Mouse (Mus musculus): ENCODE results near the gene Rgs17. TPM values are rescaled to one million over a fixed set of nuclear protein-coding genes. Genes with fewer than 3 reads are reported as not detected.

Gene Rgs17
- polyA plus RNA-seq, 1 experiment from 2014 or later = 1.4 TPM

DNA sequence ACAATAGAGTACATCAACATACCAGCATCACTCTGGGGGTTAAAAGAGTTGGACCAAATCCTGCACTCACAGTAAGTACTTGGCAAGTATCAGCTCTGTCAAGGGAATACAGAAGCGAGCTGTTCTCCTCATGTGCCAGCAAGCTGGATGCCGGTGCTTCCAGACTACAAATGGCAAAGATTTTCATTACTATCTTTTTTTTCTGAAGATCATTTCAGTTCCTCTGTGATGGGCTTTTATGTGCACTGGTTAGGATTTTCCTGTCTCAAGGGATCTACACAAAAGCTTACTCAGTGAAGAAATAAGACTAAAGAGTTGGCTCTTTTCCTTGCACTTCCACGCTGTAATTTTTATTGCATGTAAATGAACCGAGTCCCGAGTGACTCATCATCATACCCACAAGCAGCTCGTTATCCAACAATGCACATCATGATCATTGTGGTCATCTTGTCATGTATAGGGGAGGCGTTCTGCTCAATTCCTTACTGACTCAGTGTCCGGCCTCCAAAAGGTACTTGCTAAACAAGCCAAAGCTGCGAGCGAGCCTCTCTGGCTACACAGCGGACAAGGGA, 54.1 kb downstream of the Rgs17 start:
- H3K27ac ChIP-seq = no peak overlapping the region
- H3K4me1 ChIP-seq = no peaks in the 10 kb centered on the region
- no peaks in the 10 kb centered on the region for H3K36me3 ChIP-seq
- H3K4me2 ChIP-seq = no peak overlapping the region
- 81% methylated on average over 11 of the region's 11 CpGs for WGBS
- H3K4me3 ChIP-seq (replicated peaks) = no peak overlapping the region
- H3K9me3 ChIP-seq (replicated peaks) = no peaks in the 10 kb centered on the region
- no peak for ATAC-seq (replicated peaks; ENCODE audit: low FRiP score)
- no peaks in the 10 kb centered on the region for H3K27me3 ChIP-seq
- no peak overlapping the region for H3K9ac ChIP-seq

DNA sequence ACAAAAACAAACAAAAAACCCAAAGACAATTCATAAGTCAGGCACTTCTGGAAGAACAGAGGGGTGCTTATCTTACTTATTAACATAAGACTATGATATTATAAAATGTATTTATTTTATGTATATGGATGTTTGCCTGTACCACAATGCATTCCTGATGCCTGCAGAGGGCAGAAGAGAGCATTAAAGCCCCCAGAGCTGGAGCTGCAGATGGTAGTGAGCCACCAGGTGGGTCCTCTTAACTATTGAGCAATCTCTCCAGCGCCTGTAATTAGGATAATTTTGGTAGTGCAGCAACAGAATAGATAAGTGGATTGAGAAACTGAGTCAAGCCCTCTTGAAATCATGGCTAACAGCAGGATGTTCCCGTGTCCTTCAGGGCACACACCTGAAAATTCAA, 56.2 kb downstream of the Rgs17 start:
- H3K9ac ChIP-seq = no peak overlapping the region
- H3K4me2 ChIP-seq = no peak overlapping the region
- H3K27ac ChIP-seq = no peak overlapping the region
- no peaks in the 10 kb centered on the region for H3K4me1 ChIP-seq
- H3K27me3 ChIP-seq = no peaks in the 10 kb centered on the region
- WGBS = 64% methylated on average over 2 of the region's 2 CpGs
- 0 out of 2 replicates have a peak, but pooled peaks cover 3% of the 10 kb centered on the region for H3K9me3 ChIP-seq (replicated peaks)
- H3K36me3 ChIP-seq = no peaks in the 10 kb centered on the region
- no peak overlapping the region for H3K4me3 ChIP-seq (replicated peaks)
- ATAC-seq (replicated peaks; ENCODE audit: low FRiP score) = no peak

DNA sequence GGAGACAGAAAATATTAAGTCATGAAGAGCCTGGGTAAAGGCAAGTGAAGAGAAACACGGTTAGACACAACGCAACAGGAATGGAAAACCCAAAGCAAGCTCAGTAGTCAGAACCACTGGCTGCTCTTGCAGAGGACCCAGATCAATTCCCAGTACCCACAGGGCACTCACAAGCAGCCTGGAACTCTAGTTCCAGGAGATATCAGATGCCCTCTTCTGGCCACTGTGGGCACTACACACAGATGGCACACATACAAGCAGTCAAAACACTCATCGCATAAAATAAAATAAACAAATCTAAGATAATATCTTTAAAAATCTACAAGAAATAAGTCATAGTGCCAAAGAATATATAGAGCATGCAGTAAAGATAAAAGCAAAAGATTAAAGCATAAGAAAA, 59.5 kb downstream of the Rgs17 start:
- Histone ChIP-seq H3K27me3 (no peaks in the 10 kb centered on the region), H3K4me1 (no peaks in the 10 kb centered on the region), H3K4me3 (replicated peaks) (no peak overlapping the region), H3K36me3 (no peaks in the 10 kb centered on the region), H3K27ac (no peak overlapping the region), H3K9me3 (replicated peaks) (0 out of 2 replicates have a peak, but pooled peaks cover 3% of the 10 kb centered on the region), H3K9ac (no peak overlapping the region), H3K4me2 (no peak overlapping the region)
- WGBS = 97% methylated on average over 3 of the region's 3 CpGs
- ATAC-seq (replicated peaks; ENCODE audit: low FRiP score) = no peak

DNA sequence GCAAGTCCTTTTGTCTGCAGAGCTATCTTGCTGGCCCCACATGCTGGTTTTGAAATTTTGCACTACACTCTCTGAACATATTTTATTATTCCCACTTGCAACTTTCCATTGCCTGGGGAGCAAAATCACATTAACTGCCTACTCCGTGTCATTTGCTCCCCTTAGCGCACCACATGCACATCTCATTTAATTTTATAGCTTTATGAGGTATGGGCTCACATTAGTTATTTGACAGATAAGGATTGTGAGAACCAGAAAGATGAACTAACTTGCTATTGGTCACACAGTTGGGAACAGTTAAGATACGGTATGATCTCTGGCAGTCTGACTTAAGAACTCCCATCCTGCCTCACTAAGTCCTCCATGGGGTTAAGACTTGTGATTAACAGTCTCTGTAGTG, 61.4 kb downstream of the Rgs17 start:
- Histone ChIP-seq H3K4me2 (no peak overlapping the region), H3K9ac (no peak overlapping the region), H3K27ac (no peak overlapping the region), H3K27me3 (no peaks in the 10 kb centered on the region), H3K9me3 (replicated peaks) (0 out of 2 replicates have a peak, but pooled peaks cover 3% of the 10 kb centered on the region), H3K36me3 (no peaks in the 10 kb centered on the region), H3K4me3 (replicated peaks) (no peak overlapping the region), H3K4me1 (no peaks in the 10 kb centered on the region)
- no peak for ATAC-seq (replicated peaks; ENCODE audit: low FRiP score)
- WGBS = 89% methylated on average over 3 of the region's 3 CpGs

DNA sequence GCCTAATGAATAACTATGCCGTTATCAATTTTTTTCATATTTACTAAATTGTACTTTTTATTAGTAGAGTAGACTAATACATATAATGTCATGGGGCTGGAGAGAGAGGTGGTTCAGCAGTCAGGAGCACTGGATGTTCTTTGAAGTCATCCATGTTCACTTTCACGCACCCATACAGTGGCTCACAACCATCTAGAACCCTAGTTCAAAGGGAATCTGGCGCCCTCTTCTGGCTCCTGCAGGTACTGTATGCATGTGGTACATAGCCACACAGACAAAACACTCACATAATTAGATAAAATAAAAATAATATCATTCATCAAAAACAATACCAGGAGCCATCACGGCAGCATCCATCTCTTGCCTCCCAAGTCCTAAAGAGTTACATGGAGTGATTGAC, 62.5 kb downstream of the Rgs17 start:
- no peaks in the 10 kb centered on the region for H3K27me3 ChIP-seq
- WGBS = 72% methylated on average over 4 of the region's 4 CpGs
- ATAC-seq (replicated peaks; ENCODE audit: low FRiP score) = no peak
- no peak overlapping the region for H3K4me3 ChIP-seq (replicated peaks)
- H3K9ac ChIP-seq = no peak overlapping the region
- H3K4me2 ChIP-seq = no peak overlapping the region
- no peaks in the 10 kb centered on the region for H3K36me3 ChIP-seq
- H3K4me1 ChIP-seq = no peaks in the 10 kb centered on the region
- H3K27ac ChIP-seq = no peak overlapping the region
- H3K9me3 ChIP-seq (replicated peaks) = 0 out of 2 replicates have a peak, but pooled peaks cover 3% of the 10 kb centered on the region

DNA sequence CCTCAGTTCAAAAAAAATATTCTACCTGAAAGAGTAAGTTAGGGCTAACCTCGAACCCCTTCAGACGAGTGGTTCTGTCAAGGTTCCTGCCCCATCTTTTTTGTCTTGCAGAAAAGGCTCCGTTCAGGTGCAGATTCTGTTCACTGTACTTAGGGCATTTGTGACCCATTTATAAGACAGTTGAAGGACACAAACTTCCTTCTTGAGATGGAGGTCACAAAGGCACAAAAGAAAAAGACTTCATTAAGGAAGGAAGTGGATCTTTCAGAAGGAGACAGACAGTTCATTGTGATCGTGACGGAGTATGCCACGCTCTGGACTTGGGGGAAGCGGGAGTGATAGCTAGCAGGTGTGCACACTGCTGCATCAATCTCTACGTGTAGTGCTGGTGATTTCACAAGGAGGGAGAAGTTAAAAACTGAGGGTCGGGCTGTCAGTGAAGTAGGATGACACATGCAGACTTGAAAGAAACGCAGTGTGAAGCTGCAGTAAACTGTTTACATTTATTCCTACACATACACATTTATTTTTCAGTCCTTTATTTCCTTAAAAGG, 64.1 kb downstream of the Rgs17 start:
- Histone ChIP-seq H3K4me3 (replicated peaks) (no peak overlapping the region), H3K27me3 (no peaks in the 10 kb centered on the region), H3K4me2 (no peak overlapping the region), H3K36me3 (no peaks in the 10 kb centered on the region), H3K27ac (no peak overlapping the region), H3K9me3 (replicated peaks) (0 out of 2 replicates have a peak, but pooled peaks cover 3% of the 10 kb centered on the region), H3K9ac (no peak overlapping the region), H3K4me1 (no peaks in the 10 kb centered on the region)
- no peak for ATAC-seq (replicated peaks; ENCODE audit: low FRiP score)
- 67% methylated on average over 10 of the region's 10 CpGs for WGBS

DNA sequence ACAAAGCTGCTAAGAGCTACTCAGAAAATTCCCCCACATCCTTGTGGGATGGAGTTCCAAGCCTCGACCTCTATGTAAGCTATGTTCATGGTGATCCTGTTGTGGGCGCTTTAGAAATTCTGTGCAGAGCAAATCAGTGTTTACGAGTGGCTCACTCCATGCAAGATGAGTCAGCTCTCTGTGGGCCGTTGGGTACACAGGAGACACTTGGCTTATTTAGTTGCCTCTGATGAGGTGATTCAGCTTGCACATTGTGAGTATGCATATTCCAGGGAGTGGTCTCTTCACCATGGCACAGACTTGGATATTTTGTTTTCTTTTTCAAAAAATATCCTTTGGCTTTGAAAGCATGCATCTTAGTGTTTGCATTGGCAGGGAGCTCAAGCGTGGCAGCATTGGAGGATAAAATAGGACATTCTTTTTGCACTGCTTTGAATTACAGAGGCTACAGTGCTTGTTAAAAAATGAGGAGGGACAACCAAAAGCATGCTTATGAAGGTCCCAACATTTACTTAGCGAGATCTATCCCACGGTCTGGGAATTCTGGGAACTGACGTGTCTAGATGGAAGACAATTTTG, 68.8 kb downstream of the Rgs17 start:
- no peaks in the 10 kb centered on the region for H3K4me1 ChIP-seq
- no peak overlapping the region for H3K4me3 ChIP-seq (replicated peaks)
- H3K4me2 ChIP-seq = no peak overlapping the region
- H3K27ac ChIP-seq = no peak overlapping the region
- WGBS = 84% methylated on average over 8 of the region's 8 CpGs
- no peaks in the 10 kb centered on the region for H3K27me3 ChIP-seq
- H3K36me3 ChIP-seq = no peaks in the 10 kb centered on the region
- H3K9me3 ChIP-seq (replicated peaks) = no peaks in the 10 kb centered on the region
- H3K9ac ChIP-seq = no peak overlapping the region
- no peak for ATAC-seq (replicated peaks; ENCODE audit: low FRiP score)

DNA sequence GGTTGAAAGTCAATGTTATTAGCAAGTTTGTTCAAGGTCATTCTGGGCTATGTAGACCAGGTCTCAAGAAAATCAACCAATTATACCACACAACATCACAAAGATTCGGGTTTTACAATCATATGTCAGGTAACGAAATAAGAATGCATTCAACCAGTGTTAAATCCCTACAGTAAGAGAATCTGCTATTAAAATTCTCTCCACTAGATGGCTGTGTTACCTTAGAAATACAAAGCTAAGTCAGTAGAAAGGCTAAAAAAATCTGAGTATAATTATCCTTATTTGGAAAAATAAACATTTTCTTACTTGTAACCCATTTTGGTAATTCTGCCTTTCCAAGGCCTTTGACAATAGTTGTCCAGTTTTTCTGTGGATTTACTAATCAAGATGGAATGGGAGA, 75.3 kb downstream of the Rgs17 start:
- 30% methylated on average over 2 of the region's 2 CpGs for WGBS
- Histone ChIP-seq H3K27ac (no peak overlapping the region), H3K27me3 (no peaks in the 10 kb centered on the region), H3K9me3 (replicated peaks) (no peaks in the 10 kb centered on the region), H3K4me1 (no peaks in the 10 kb centered on the region), H3K9ac (no peak overlapping the region), H3K4me3 (replicated peaks) (no peak overlapping the region), H3K4me2 (no peak overlapping the region), H3K36me3 (no peaks in the 10 kb centered on the region)
- ATAC-seq (replicated peaks; ENCODE audit: low FRiP score) = no peak

DNA sequence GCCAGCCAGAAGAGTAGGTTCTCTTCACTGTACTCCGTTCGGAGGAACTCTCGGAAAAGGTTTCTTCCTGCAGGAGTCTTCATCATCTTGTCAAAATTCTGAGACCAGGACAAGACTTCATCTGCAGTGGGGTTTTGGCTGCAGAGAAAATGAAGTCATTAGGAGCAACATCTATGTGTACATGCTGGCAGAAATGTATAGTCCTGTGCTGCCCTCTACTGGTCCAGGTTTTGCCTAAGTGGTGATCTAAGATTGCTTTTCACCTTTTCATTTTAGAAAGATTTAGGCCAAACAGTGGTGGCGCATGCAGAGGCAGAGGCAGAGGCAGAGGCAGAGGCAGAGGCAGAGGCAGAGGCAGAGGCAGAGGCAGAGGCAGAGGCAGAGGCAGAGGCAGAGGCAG, 80.8 kb downstream of the Rgs17 start:
- no peaks in the 10 kb centered on the region for H3K27me3 ChIP-seq
- WGBS = 71% methylated on average over 4 of the region's 4 CpGs
- H3K36me3 ChIP-seq = no peaks in the 10 kb centered on the region
- no peak overlapping the region for H3K9ac ChIP-seq
- no peak overlapping the region for H3K4me3 ChIP-seq (replicated peaks)
- H3K9me3 ChIP-seq (replicated peaks) = no peaks in the 10 kb centered on the region
- H3K4me2 ChIP-seq = no peak overlapping the region
- H3K4me1 ChIP-seq = no peaks in the 10 kb centered on the region
- no peak for ATAC-seq (replicated peaks; ENCODE audit: low FRiP score)
- H3K27ac ChIP-seq = no peak overlapping the region

DNA sequence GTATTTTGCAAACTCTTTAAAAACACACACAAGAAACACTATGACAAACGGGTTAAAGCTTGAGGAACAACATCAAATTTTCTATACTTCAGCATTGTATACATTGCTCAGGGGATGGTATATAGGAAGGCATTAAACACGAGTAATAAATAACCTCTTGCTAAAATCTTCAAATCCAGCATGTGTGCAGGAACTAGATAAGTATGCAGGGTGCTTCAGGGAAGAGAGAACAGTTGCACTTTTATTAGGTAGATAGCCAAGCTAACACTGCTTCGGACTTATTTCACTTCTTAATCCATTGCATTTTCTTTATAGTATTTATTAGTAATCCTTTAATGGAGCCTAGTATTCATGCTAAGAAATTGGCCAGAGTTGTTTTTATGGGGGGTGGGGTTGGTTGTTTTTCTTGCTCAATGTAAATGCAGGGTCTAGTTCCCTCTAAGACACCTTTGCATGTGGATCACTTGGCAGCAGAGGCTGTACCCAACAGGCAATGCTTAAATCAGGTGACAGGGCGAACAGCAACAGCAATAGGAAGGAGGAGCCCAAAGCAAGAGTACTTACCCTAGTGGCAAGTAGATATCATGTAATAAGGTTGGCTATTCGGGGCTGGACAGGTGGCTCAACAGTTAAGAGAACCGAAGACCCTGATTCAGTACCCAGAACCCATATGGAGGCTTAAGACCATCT, 95.7 kb downstream of the Rgs17 start:
- 75% methylated on average over 6 of the region's 6 CpGs for WGBS
- no peaks in the 10 kb centered on the region for H3K27me3 ChIP-seq
- H3K4me3 ChIP-seq (replicated peaks) = no peak overlapping the region
- H3K4me2 ChIP-seq = no peak overlapping the region
- no peaks in the 10 kb centered on the region for H3K9me3 ChIP-seq (replicated peaks)
- H3K36me3 ChIP-seq = no peaks in the 10 kb centered on the region
- ATAC-seq (replicated peaks; ENCODE audit: low FRiP score) = no peak
- no peak overlapping the region for H3K9ac ChIP-seq
- H3K27ac ChIP-seq = no peak overlapping the region
- peaks cover 20% of the 10 kb centered on the region for H3K4me1 ChIP-seq

DNA sequence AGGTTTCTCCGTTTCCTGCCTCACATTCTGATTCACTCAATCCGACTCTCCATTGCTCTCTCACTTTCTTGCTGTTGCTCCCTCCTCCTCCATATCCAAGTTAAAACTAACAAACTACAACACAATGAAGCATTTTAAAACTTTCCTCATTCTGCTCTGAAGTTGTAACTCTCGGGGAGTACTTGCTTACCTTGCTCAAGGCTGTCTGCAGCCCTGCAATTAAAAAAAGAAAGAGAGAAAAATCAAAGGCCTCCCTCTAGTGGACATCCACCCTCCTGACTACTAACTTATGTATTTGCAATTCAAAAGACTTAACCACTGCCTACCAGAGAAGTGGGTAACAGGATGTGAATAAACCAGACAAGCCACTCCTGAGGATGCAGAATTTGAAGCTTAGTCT, 97.4 kb downstream of the Rgs17 start:
- Histone ChIP-seq H3K9ac (peak overlapping the region; percentile 95; the same call in 1 of the 2 replicates), H3K27me3 (no peaks in the 10 kb centered on the region), H3K4me1 (peaks cover 20% of the 10 kb centered on the region), H3K9me3 (replicated peaks) (no peaks in the 10 kb centered on the region), H3K4me3 (replicated peaks) (peak overlapping the region; percentile 95), H3K36me3 (peaks cover 10% of the 10 kb centered on the region), H3K4me2 (peak overlapping the region; percentile 83), H3K27ac (peak overlapping the region; percentile 94)
- ATAC-seq (replicated peaks; ENCODE audit: low FRiP score) = 0 out of 2 replicates have a peak, but pooled peaks have one; percentile 2
- under 1% methylated on average over 3 of the region's 3 CpGs for WGBS

DNA sequence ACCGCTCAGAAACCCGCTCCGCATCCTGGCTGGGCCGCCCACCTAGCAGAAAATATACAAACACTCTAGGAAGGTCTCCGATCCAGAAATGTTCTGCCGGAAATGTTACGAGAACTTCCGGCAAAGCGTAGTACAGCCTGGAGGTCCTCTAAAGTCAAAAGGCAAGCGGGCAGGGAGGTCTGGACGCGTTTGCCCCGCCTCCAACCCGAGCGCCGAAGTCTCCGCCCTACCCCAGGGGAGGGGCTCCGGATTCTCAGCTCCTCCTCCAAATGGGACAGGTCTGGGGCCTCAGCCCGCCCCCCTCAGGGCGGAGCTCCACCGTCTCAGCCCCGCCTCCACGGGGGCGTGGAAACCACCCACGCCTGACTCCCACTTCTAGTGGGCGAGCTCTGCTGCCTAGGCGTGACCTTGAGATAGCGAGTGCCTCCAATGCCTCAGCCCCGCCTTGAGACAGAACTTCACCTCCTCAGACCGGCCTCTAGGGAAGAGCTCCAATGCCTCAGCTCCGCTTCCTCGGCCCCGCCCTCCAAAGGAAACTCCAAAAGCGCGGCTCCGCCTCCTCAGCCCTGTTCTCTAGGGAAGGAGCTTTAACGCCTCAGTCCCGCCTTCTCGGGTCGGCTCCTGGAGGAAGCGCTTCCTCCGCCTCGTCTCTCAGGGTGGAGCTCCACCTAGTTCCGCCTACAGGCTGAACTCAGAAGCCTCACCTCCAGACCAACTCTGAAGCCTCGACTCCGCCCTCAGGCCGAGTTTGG, 98.3 kb downstream of the Rgs17 start, which contains the start of gene Mtrf1l:
Gene Mtrf1l, minus strand, starts transcription at position 171 of the 752 bp plus-strand sequence.
- ATAC-seq (replicated peaks; ENCODE audit: low FRiP score) = peak; percentile 97
- Histone ChIP-seq H3K27me3 (no peaks in the 10 kb centered on the region), H3K36me3 (peaks cover 19% of the 10 kb centered on the region), H3K4me1 (peaks cover 20% of the 10 kb centered on the region), H3K4me2 (peak within 1 kb of the TSS; percentile 83), H3K4me3 (replicated peaks) (peak within 1 kb of the TSS; percentile 95), H3K27ac (peak within 1 kb of the TSS; percentile 94), H3K9me3 (replicated peaks) (no peaks in the 10 kb centered on the region), H3K9ac (peak within 1 kb of the TSS; percentile 95)
- under 1% methylated on average over 47 of the region's 47 CpGs for WGBS

All from kidney, embryonic 15.5 days (tissue).